Mouse (Mus musculus) forebrain, embryonic 13.5 days (tissue): ENCODE results near the gene 2300002M23Rik. TPM values are rescaled to one million over a fixed set of nuclear protein-coding genes. Genes with fewer than 3 reads are reported as not detected.
A peak's percentile ranks its signal among the peaks of the same experiment; 100 is the strongest.

Source experiments
- ATAC-seq: fragments of 200-750 bp; cut with Nextera tagmentation; 2 replicates; pipeline ENCODE4 v1.8.0; 2017
- H3K27ac ChIP-seq: fragments of 300-500 bp; sonication (generic); 2 replicates; pipeline ENCODE4 v1.5.1; 2015; ENCODE audit warnings: inconsistent platforms, mild to moderate bottlenecking, moderate library complexity
- H3K27me3 ChIP-seq: fragments of 300-500 bp; sonication (generic); 2 replicates; pipeline ENCODE4 v1.6.1; 2015; ENCODE audit warnings: mild to moderate bottlenecking, inconsistent platforms
- H3K36me3 ChIP-seq: fragments of 300-500 bp; sonication (generic); 2 replicates; pipeline ENCODE4 v1.6.1; 2015; ENCODE audit warnings: mild to moderate bottlenecking, inconsistent platforms; ENCODE audit not compliant: poor library complexity, severe bottlenecking
- H3K4me1 ChIP-seq: fragments of 300-500 bp; sonication (generic); 2 replicates; pipeline ENCODE4 v1.6.1; 2015; ENCODE audit warnings: inconsistent platforms
- H3K4me2 ChIP-seq: fragments of 300-500 bp; sonication (generic); 2 replicates; pipeline ENCODE4 v1.6.1; 2015; ENCODE audit warnings: inconsistent platforms, mild to moderate bottlenecking, moderate library complexity
- H3K4me3 ChIP-seq: fragments of 300-500 bp; sonication (generic); 2 replicates; pipeline ENCODE4 v1.5.1; 2015; ENCODE audit warnings: mild to moderate bottlenecking, inconsistent platforms
- H3K9ac ChIP-seq: fragments of 300-500 bp; sonication (generic); 2 replicates; pipeline ENCODE4 v1.6.1; 2015; ENCODE audit warnings: mild to moderate bottlenecking, inconsistent platforms
- H3K9me3 ChIP-seq: fragments of 300-500 bp; sonication (generic); replicated peaks from 2 replicates; pipeline ENCODE4 v1.6.1; 2016; ENCODE audit warnings: inconsistent platforms
- WGBS: fragments of 180-500 bp; shearing (Covaris S2); methylation state at CpG from one replicate; pipeline ENCODE4 v1.1.7; 2015; 5-methylcytosine and 5-hydroxymethylcytosine counted together
- polyA plus RNA-seq: library from polyadenylated mRNA; unstranded; fragments of >200 nt; fragmentation: Nextera tagmentation; extraction: Ambion mirVana; gene quantifications from 2 replicates; pipeline ENCODE4 v1.2.1, GENCODE M21; 2015

The 2300002M23Rik gene
- polyA plus RNA-seq: not detected in 2 replicates

DNA sequence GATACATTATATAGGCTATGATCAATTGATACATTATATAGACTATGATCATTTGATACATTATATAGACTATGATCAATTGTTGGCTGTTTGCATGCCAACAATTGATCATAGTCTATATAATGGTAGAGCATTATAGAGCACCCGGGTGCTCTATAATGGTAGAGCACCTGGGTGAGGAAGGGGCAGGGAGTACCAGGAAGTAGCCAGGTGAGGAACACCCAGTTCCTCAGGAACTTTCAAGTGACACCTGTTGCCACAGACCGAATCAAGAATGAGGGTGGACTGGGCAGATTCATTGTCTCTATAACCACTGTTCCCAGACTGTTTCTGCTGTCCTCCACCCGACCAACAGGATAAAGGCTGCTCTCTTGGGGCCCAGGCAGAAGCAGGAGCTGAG is at the start of gene 2300002M23Rik:
2300002M23Rik (plus strand) TSS at position 301 of the 400 bp plus-strand sequence.
- Histone ChIP-seq H3K9me3 (no peaks in the 10 kb centered on the region), H3K27ac (no peak within 1 kb of the TSS), H3K4me3 (no peak within 1 kb of the TSS), H3K4me2 (no peak within 1 kb of the TSS), H3K36me3 (no peaks in the 10 kb centered on the region), H3K9ac (no peak within 1 kb of the TSS), H3K4me1 (peaks cover 10% of the 10 kb centered on the region), H3K27me3 (peaks cover 17% of the 10 kb centered on the region)
- WGBS: 61% methylated on average over 3 of the region's 3 CpGs
- no peak for ATAC-seq

DNA sequence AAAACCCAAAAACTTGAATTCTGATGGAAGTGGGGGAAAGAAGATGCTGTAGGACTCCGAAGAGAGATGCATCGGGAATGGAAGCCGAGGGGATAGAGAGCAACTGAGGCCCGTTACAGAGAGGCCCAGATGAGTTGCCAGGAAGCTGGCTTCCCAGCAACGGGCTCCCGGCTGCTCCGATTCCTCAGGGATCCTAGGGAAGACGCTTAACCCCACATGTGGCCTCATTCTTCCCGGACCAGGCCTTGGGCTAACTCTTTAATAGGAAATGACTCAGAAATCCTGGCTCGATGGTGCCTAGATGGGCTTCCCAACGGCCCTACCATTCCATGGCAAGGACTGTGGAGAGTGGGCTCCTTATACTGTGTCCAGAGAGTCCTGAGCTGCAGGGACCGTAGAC is 49.7 kb upstream of the 2300002M23Rik start:
- Histone ChIP-seq H3K4me3 (peak overlapping the region; percentile 59), H3K9me3 (no peaks in the 10 kb centered on the region), H3K4me2 (peak overlapping the region; percentile 72), H3K9ac (peak overlapping the region; percentile 57), H3K36me3 (peaks cover 14% of the 10 kb centered on the region; the same call in 1 of the 2 replicates), H3K27ac (no peak overlapping the region), H3K27me3 (no peaks in the 10 kb centered on the region), H3K4me1 (peaks cover 36% of the 10 kb centered on the region)
- WGBS: 8% methylated on average over 12 of the region's 12 CpGs
- ATAC-seq: no peak

DNA sequence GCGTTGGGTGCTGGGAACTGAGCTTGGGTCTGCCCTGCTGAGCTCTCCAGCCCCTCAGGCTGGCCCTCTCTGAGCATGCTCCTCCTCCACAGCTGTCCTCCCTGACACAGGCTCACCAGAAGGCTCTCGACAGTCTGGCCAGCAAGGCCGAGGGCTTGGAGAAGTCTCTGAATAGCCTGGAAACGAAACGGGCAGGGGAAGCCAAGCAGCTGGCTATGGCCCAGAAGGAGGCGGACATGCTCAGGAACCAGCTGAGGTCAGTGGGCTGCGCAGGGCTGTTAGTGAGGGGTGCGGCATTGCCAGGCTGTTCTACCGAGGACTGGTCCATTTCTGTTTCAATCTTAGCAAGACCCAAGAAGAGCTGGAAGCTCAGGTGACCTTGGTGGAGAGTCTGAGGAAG is 42.9 kb upstream of the 2300002M23Rik start:
- H3K9ac ChIP-seq: no peak overlapping the region
- H3K36me3 ChIP-seq: peaks cover 73% of the 10 kb centered on the region
- no peaks in the 10 kb centered on the region for H3K4me1 ChIP-seq
- no peaks in the 10 kb centered on the region for H3K9me3 ChIP-seq
- no peak overlapping the region for H3K4me3 ChIP-seq
- H3K27ac ChIP-seq: no peak overlapping the region
- ATAC-seq: no peak
- H3K27me3 ChIP-seq: no peaks in the 10 kb centered on the region
- WGBS: 88% methylated on average over 9 of the region's 9 CpGs
- H3K4me2 ChIP-seq: no peak overlapping the region

DNA sequence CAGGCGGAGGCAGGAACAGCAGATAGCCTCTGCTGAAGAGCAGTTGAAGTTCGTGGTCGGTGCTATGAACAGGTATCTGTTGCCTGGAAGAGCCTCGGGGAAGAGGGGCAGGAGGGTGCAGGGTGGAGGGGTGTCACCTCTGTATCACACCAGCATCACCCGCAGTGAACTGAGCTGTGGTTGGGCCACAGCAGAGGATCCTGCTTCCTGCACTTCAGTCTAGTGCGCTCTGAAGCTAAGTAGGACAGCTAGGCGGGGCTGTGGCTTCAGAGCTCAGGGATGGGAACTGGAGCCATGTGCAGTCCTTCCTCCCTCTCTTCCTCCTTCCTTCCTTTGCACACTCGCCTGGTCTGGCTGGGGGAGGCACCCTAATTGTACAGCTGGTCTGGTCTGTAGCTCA is 40.6 kb upstream of the 2300002M23Rik start:
- no peak for ATAC-seq
- no peaks in the 10 kb centered on the region for H3K4me1 ChIP-seq
- no peaks in the 10 kb centered on the region for H3K9me3 ChIP-seq
- WGBS: 87% methylated on average over 8 of the region's 8 CpGs
- H3K27ac ChIP-seq: no peak overlapping the region
- H3K4me2 ChIP-seq: no peak overlapping the region
- peaks cover 77% of the 10 kb centered on the region for H3K36me3 ChIP-seq
- no peaks in the 10 kb centered on the region for H3K27me3 ChIP-seq
- no peak overlapping the region for H3K9ac ChIP-seq
- no peak overlapping the region for H3K4me3 ChIP-seq

DNA sequence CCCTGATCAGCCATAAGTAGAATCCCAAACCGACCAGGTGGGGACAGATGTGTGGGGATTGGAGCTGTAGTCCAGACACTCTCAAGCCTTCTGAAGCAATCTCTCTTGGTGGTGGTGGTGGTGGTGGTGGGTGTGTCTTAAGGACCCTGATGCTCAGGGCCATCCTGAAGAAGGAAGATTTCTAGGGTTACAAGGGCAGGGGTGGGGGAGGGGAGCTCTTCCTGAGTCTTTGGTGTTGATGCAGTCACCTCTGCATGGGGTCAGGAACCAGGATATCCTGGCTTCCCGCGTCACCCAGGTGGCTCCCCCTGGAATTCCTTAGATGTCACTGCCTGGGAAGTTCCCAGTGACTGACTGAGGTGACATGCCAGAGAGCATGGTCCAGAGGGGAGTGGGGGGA is 34.9 kb upstream of the 2300002M23Rik start:
- Histone ChIP-seq H3K9ac (no peak overlapping the region), H3K27ac (no peak overlapping the region), H3K36me3 (peaks cover 33% of the 10 kb centered on the region), H3K27me3 (no peaks in the 10 kb centered on the region), H3K4me2 (no peak overlapping the region), H3K4me3 (no peak overlapping the region), H3K4me1 (no peaks in the 10 kb centered on the region), H3K9me3 (no peaks in the 10 kb centered on the region)
- no peak for ATAC-seq
- WGBS: 24% methylated on average over 3 of the region's 3 CpGs

DNA sequence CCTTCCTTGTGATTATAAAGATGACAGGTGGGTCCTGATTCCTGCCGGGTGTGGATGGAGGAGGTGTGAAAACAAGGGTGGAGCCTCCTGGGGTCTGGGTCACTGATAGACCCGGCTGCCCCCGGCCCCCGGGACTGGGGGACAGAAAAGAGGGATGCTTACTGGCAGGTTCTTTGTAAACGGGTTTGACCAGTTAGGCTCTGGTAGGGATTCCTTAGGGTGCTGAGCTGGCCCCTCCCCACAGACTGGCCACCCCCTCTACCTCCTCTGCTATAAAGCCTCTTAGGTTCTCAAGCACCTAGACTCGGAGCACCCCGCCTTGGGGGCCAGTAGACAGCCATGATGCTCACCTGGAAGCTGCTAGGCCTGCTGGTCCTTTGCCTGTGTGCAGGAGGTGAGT is 34.3 kb upstream of the 2300002M23Rik start, which contains the start of gene Psors1c2:
Psors1c2 (plus strand) TSS at position 301 of the 400 bp plus-strand sequence.
- ATAC-seq: no peak
- no peak within 1 kb of the TSS for H3K4me3 ChIP-seq
- no peaks in the 10 kb centered on the region for H3K27me3 ChIP-seq
- H3K9me3 ChIP-seq: no peaks in the 10 kb centered on the region
- WGBS: 56% methylated on average over 7 of the region's 7 CpGs
- no peak within 1 kb of the TSS for H3K9ac ChIP-seq
- no peak within 1 kb of the TSS for H3K4me2 ChIP-seq
- no peaks in the 10 kb centered on the region for H3K4me1 ChIP-seq
- H3K27ac ChIP-seq: no peak within 1 kb of the TSS
- H3K36me3 ChIP-seq: peaks cover 28% of the 10 kb centered on the region

DNA sequence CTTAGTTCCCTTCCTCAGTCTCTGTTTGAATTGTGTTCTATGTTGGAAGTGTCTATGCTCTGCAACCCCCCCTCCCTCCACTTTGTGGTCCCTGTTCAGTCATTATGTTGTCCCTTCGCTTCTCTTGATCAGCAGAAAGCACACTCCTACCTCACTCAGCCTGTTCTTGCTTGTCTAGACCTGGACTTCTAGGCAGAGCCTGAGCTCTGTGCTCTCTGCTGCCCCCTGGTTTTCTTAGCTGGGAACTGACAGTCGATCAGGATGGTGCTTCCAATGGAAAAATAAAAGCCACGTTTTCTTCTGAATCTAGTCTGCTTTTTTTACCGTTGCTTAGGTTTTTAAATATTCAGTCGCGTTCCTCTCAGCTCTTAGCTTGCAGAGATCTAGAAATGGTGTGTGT is 32.9 kb upstream of the 2300002M23Rik start:
- peaks cover 14% of the 10 kb centered on the region for H3K36me3 ChIP-seq
- 12% methylated on average over 6 of the region's 6 CpGs for WGBS
- peak; percentile 76 for ATAC-seq
- no peak overlapping the region for H3K9ac ChIP-seq
- H3K9me3 ChIP-seq: no peaks in the 10 kb centered on the region
- no peaks in the 10 kb centered on the region for H3K4me1 ChIP-seq
- H3K4me3 ChIP-seq: no peak overlapping the region
- H3K27ac ChIP-seq: no peak overlapping the region
- no peak overlapping the region for H3K4me2 ChIP-seq
- H3K27me3 ChIP-seq: no peaks in the 10 kb centered on the region

DNA sequence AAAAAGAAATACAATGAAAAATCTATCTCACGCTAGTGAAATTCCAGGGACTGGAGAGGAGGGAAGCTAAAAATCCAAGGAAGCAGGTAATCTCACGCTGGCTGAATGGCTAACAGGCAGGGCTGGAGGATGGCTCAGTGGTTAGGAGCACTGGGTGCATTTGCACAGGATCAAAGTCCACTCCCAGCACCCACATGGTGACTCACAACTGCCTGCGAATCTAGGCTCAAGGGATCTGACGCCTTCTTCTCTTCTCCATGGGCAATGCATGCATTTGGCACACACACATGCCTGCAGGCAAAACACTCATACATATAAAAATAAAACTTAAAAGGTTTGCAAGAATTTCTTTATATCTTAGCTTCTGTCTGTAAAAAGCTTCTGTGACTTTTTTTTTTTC is 29.8 kb upstream of the 2300002M23Rik start:
- H3K4me1 ChIP-seq: no peaks in the 10 kb centered on the region
- H3K4me2 ChIP-seq: no peak overlapping the region
- no peaks in the 10 kb centered on the region for H3K36me3 ChIP-seq
- H3K4me3 ChIP-seq: no peak overlapping the region
- 93% methylated on average over 4 of the region's 4 CpGs for WGBS
- ATAC-seq: no peak
- H3K9me3 ChIP-seq: no peaks in the 10 kb centered on the region
- no peaks in the 10 kb centered on the region for H3K27me3 ChIP-seq
- no peak overlapping the region for H3K27ac ChIP-seq
- no peak overlapping the region for H3K9ac ChIP-seq

DNA sequence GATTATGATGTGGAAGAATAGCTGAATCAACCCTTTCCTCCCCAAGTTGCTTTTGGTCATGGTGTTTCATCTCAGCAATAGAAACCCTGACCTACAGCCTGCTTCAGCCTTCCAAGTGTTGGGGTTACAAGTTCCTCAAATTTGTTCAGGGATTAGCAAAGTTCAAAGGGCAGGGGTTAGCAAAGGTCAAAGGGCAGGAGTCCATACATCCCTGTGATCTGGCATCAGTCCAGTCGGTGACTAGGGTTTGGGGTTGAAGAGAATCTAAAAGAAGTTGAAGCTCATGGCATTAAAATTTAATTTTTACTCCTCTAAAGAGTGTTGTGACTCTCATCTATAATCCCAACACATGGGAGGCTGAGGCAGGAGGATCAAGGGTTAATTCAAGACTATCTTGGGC is 28.8 kb upstream of the 2300002M23Rik start:
- Histone ChIP-seq H3K36me3 (no peaks in the 10 kb centered on the region), H3K4me1 (peaks cover 7% of the 10 kb centered on the region; the same call in 1 of the 2 replicates), H3K9ac (no peak overlapping the region), H3K9me3 (no peaks in the 10 kb centered on the region), H3K4me3 (no peak overlapping the region), H3K27ac (no peak overlapping the region), H3K4me2 (no peak overlapping the region), H3K27me3 (no peaks in the 10 kb centered on the region)
- ATAC-seq: no peak
- WGBS: 81% methylated on average over 1 of the region's 1 CpGs

DNA sequence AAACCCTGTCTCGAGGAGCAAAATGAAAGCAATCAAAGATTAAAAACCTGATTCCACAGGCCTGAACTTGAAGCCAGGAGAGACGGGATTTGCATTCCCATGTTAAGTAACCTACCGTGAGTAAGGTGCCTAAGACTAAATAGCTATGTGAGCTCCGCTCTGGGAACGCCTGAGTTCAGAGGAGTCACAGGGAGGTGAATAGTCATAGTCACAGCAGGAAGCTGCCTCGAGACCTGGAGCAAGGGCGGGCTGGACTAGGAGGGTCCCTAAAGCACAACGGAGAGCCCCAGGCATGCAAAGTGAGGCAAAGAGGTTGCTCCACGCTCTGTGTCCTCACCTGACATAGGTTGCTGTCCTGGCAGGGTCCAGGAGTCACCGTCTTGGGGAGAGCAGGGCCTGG is 27.7 kb upstream of the 2300002M23Rik start:
- 51% methylated on average over 10 of the region's 10 CpGs for WGBS
- H3K4me1 ChIP-seq: peaks cover 8% of the 10 kb centered on the region; the same call in 1 of the 2 replicates
- H3K4me2 ChIP-seq: no peak overlapping the region

DNA sequence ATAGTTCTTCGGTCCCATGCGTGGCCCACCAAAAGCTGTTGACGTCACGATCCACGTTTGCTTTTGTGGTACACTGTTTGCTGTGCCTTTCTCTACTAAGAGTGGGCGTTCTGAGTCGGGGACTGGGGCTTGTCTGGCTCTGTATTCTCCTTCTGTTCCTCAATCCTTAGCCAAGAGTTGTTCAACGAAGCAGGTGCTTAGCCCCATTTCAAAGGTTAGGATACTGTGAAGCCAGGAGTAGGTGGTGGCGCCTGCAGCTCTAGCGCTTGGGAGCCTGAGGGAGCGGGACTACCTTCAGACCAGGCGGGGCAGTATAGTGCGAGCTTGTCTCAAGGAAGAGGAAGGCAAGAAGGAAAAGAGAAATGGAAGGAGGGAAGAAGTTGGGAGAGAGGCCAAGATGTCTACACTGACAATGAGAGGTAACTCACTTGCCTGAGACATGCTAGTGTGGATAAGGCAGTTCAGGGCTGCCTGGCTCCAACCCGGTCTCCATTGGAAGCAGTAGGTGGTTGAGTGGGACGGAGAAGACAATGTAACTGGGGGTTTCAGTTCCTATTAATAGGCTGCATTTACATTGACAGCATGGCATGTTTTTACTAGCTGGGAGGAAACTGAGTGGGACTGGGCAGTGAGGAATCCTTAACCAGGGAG is 24.4 kb upstream of the 2300002M23Rik start:
- H3K27me3 ChIP-seq: 0 out of 2 replicates have a peak, but pooled peaks cover 3% of the 10 kb centered on the region
- H3K4me3 ChIP-seq: no peak overlapping the region

More for the DNA sequence above, 27.7 kb upstream of the 2300002M23Rik start:
- H3K27me3 ChIP-seq: no peaks in the 10 kb centered on the region
- no peak overlapping the region for H3K4me3 ChIP-seq
- ATAC-seq: no peak
- no peaks in the 10 kb centered on the region for H3K36me3 ChIP-seq
- H3K9me3 ChIP-seq: no peaks in the 10 kb centered on the region
- no peak overlapping the region for H3K9ac ChIP-seq
- H3K27ac ChIP-seq: no peak overlapping the region

DNA sequence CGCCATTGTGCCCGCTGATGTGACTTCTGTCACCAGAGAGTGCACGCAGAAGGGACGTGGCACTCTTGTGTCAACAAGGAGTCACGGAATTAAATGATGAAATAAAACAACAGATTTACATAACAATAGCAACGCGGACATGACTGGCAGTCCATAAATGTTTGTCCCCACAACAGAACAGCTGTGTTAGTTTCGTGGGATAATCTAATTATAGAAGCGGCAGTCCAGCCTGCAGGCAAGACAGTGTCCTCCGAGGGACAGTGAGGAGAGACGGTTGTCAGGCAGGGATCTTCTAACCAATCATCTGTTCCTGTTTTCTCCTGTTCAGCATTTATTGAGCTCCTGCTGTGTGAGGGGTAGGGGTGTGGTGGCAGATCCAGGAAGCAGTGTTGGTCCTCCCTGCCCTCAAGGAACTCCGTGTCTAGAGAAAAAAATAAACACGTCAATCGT is 23.8 kb upstream of the 2300002M23Rik start:
- no peak overlapping the region for H3K4me2 ChIP-seq
- H3K9me3 ChIP-seq: no peaks in the 10 kb centered on the region
- H3K4me1 ChIP-seq: peaks cover 19% of the 10 kb centered on the region; the same call in 1 of the 2 replicates
- no peak overlapping the region for H3K27ac ChIP-seq
- no peaks in the 10 kb centered on the region for H3K36me3 ChIP-seq
- H3K27me3 ChIP-seq: 0 out of 2 replicates have a peak, but pooled peaks cover 3% of the 10 kb centered on the region
- WGBS: 40% methylated on average over 14 of the region's 14 CpGs
- H3K9ac ChIP-seq: no peak overlapping the region
- no peak overlapping the region for H3K4me3 ChIP-seq
- no peak for ATAC-seq

More for the DNA sequence above, 24.4 kb upstream of the 2300002M23Rik start:
- H3K27ac ChIP-seq: no peak overlapping the region
- H3K36me3 ChIP-seq: no peaks in the 10 kb centered on the region
- no peak overlapping the region for H3K4me2 ChIP-seq
- H3K9me3 ChIP-seq: no peaks in the 10 kb centered on the region
- ATAC-seq: no peak
- 79% methylated on average over 15 of the region's 15 CpGs for WGBS
- H3K9ac ChIP-seq: no peak overlapping the region
- peaks cover 19% of the 10 kb centered on the region; the same call in 1 of the 2 replicates for H3K4me1 ChIP-seq
